Mouse (Mus musculus): Measurements from ENCODE around the gene 1700020L24Rik.
A peak's percentile ranks its signal among the peaks of the same experiment; 100 is the strongest.

1700020L24Rik gene

DNA sequence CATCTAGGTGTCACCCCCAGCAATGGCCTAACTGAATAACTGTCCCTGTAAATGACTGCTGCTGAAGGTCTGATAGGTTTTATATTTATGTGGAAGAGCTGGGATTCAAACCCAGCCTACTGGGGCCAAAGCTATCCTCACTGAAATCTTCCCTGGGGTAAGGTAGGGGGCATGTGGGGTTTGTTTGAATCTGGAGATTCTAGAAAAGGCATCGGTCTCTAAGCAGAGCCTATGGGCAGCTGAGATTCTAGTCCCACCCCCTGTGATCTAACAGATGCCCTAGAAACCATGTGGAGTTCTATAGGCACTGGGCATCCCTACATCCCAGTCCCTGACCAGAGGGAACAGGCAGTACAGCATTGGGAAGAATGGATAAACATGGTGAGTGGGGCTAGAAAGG lies at the start of gene 1700020L24Rik:
1700020L24Rik (plus strand) TSS at position 301 of the 400 bp plus-strand sequence.
- DNase-seq (ENCODE audit: low read depth): no peak

GRCm38 (mm10) chr11:83393062-83393461 lies 44.4 kb upstream of the 1700020L24Rik start:
- no peak for DNase-seq (ENCODE audit: low read depth)

GRCm38 (mm10) chr11:83394802-83395439 lies 42.6 kb upstream of the 1700020L24Rik start:
- no peak for DNase-seq (ENCODE audit: low read depth)

- no peak for DNase-seq (ENCODE audit: low read depth)
Observed at GRCm38 (mm10) chr11:83397626-83398025, 39.9 kb upstream of the 1700020L24Rik start.

GRCm38 (mm10) chr11:83398724-83399123 lies 38.8 kb upstream of the 1700020L24Rik start:
- peak; percentile 44 for DNase-seq (ENCODE audit: low read depth)

DNA sequence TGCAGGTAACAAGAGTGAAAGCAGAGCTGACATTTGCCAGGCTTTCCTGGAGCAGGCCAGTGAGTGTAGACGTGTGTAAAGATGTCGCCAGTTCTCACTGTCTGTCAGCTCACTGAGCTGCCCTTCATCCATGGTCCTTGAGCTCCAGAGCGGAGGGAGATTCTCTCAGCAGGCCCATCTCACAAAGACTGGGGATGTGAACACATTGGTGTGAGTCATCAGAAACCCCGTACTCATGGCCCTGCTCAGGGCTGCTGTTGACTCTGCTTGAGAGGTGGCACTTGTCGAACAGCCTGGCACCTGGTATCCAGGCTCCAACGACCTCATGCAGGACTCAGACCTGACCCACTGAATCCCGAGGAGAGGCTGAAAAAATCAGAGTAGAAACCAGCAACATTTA lies 33.7 kb upstream of the 1700020L24Rik start:
- no peak for DNase-seq (ENCODE audit: low read depth)

DNA sequence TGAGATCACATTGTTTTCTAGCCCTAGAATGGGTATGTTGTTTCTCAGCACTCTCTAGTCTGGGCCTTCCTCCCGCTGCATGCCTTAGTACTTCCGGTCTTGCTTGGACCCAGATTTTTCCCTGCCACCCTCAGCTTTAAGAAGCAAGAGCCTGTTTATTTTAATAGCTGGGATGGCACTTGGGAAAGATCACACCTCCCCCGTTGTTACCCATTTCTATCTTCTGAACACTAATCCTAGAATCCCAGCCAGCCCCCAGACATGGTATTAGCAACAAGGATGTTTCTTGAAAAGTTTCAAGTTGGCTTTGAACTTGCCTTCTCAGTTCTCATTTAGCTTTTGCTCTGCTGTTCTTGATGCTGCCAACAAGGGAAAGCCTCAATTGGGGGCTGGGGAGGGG lies 31.1 kb upstream of the 1700020L24Rik start:
- DNase-seq (ENCODE audit: low read depth): no peak

GRCm38 (mm10) chr11:83408242-83408641 lies 29.2 kb upstream of the 1700020L24Rik start:
- DNase-seq (ENCODE audit: low read depth): no peak

DNA sequence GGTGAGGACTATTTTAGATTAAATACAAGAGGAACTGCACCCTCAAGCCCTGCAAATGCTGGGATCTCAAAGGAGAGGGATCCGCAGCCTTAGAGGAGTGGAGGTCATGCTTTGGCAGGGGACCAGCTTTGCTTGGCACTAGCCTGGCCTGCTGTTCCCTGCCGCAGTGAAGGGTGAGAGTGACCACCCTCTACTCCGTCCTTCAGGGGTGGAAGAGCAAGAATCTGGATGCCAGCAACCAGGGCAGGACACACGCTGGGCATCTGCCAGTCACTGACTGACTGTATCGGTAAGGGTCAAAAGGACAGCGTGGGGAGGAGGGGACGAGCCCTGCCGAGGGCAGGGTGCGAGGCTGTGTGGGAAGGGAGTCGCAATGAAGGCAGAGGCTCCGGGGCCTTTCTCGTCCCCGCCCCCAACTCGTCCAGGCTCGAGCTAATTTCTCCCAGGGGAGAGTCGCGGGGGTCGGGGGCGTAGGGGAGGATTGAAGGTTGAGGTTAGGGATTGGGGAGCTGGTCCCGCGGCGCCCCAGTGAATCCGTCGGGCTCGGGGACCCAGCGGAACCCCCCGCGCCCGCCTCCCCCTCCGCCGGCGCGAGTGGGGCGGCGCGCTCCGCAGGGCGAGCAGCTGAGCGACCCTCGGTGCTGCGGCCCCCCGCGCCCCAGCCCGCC lies 28.3 kb upstream of the 1700020L24Rik start, which contains the start of gene Rasl10b:
Rasl10b (plus strand) TSS at position 51 of the 668 bp plus-strand sequence.
- DNase-seq (ENCODE audit: low read depth): no peak

GRCm38 (mm10) chr11:83409792-83410291 lies 27.6 kb upstream of the 1700020L24Rik start:
- DNase-seq (ENCODE audit: low read depth): no peak

DNA sequence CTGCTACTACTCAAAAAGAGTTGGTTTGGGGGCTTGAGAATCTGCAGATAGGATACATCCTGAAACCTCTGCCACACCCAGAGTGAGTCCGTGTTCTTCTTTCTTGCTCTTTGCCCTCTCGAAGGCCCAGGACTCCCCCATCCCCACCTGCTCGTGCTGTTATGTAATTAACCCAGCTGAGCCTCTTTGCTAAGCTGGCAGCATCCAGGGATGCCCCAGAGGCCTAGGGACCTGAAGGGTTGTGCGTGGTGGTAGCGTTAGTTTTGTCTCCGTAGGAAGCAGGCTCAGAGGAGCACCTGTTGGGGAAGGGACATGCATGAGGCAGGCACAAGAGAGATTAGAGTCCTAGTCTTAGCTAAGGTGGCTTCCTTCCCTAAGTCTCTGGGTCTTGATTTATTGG lies 27.0 kb upstream of the 1700020L24Rik start:
- no peak for DNase-seq (ENCODE audit: low read depth)

GRCm38 (mm10) chr11:83417080-83417479 lies 20.4 kb upstream of the 1700020L24Rik start:
- peak; percentile 77 for DNase-seq (ENCODE audit: low read depth)

DNA sequence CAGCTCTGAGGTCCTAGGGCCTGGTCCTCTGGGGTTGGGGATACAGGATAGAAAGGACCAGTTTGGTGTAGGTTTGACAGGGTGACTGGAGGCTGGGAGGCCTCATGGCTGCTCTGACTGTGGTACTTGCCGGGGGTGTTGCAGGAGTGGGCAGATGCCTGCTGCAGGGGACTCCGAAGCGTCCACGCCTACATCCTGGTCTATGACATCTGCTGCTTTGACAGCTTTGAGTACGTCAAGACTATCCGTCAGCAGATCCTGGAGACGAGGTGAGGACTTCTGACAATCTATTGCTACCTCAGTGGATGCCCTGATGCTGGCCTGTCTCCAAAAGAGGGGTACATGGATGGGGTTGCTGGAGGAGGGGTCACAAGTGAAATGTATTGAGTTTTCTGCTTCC lies 19.8 kb upstream of the 1700020L24Rik start:
- DNase-seq (ENCODE audit: low read depth): no peak

DNA sequence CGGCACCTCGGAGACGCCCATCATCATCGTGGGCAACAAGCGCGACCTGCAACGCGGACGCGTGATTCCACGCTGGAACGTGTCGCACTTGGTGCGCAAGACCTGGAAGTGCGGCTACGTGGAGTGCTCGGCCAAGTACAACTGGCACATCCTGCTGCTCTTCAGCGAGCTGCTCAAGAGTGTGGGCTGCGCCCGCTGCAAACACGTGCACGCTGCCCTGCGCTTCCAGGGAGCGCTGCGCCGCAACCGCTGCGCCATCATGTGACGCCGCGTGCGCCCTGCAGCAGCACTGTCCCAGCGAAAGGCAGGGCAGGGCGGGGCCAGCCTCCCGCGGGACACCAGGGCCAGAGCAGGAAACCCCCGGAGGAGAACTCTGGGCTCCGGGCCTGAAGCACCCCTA lies 18.9 kb upstream of the 1700020L24Rik start:
- no peak for DNase-seq (ENCODE audit: low read depth)

DNA sequence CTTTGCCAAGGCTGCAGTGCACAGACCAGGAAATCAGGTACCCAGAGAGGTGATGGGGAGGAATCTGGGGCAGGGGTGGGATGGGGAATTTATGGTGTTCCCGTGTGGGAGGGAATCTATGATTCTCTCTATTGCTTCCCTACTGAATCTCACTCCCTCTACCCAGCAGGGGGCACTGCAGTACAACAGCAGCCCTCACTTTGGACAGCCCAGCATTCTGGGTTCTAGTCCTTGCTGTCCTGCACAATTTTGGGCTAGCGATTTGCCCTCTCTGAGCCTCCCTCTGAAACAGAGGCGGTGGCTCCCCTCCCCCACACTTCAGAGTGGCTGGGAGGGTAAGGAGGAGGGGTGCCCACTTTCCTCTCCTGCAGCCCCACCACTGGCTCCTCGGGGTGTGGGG lies 17.1 kb upstream of the 1700020L24Rik start:
- DNase-seq (ENCODE audit: low read depth): peak; percentile 42

DNA sequence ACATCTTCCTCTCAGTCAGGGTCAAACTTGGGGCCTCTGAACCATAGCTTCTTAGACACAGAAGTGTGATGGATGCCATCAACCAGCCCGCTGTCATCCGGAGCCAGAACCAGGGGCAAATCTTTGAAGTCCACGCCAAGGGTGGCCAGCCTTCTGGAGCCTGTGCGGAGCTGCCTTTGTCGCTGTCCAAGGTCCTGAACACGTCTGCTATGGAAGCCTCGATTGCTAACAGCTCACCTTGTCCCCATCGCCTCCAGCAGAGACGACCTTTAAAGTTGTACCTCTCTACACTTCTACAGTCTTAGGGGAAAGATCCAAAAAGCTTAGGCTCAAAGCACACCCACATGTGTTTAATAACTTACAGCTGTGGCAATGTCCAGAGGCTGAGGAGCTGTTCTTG lies 16.2 kb upstream of the 1700020L24Rik start:
- DNase-seq (ENCODE audit: low read depth): peak; percentile 69

- DNase-seq (ENCODE audit: low read depth): peak; percentile 71
Observed at GRCm38 (mm10) chr11:83424681-83425080, 12.8 kb upstream of the 1700020L24Rik start.

GRCm38 (mm10) chr11:83426964-83427363 lies 10.5 kb upstream of the 1700020L24Rik start:
- peak; percentile 87 for DNase-seq (ENCODE audit: low read depth)

GRCm38 (mm10) chr11:83429355-83429754 lies 8.1 kb upstream of the 1700020L24Rik start, which contains the start of gene Gas2l2:
Gene Gas2l2 (minus strand): TSS chr11:83429455.
- DNase-seq (ENCODE audit: low read depth): no peak

DNA sequence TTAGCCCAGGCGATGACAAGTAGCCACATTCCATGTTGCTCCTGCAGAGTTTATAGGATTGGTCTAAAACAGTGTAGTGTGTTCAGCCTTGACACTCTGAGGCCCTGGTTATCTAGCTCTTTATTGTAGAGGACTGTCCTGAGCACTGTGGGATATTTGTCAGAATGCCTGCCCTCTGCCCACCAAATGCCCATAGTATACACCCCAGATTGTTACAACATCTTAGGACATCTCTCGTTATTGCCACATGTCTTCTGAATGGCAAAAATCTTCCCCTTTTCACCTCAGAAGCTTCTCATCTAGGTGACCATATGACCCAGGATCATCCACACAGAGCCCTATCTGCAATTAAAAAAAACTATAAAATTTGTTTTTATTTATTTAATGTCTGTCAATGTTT lies 4.9 kb upstream of the 1700020L24Rik start:
- DNase-seq (ENCODE audit: low read depth): peak; percentile 36

DNA sequence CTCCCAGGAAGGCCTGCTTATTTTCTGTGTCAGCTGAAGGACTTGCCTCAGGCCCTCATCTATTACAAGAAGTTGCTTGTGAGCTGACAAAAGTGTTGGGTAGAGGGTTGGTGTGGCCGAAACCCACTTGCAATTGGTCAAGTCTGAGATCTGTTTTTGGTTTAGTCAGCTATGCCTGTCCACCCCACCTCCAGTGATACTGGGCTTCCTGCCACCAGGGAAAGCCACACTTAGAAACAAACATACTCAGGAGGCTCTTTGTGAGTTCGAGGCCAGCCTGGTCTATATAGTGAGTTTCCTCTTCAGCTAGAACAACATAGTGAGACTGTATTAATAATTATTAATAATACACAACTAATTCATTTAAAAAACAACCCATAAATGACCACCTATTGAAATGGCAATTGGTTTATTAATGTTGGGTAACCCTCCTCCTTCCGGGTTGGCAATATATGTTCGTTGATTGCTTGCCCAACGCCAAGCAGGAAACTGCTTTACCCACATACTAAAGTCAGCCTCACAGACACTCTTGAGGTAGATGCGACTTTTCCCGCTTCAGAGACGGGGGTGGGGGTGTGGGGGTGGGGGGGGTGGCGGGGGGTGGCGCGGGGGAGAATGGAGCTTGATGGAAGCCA lies 2.1 kb downstream of the 1700020L24Rik start:
- DNase-seq (ENCODE audit: low read depth): peak; percentile 88

DNA sequence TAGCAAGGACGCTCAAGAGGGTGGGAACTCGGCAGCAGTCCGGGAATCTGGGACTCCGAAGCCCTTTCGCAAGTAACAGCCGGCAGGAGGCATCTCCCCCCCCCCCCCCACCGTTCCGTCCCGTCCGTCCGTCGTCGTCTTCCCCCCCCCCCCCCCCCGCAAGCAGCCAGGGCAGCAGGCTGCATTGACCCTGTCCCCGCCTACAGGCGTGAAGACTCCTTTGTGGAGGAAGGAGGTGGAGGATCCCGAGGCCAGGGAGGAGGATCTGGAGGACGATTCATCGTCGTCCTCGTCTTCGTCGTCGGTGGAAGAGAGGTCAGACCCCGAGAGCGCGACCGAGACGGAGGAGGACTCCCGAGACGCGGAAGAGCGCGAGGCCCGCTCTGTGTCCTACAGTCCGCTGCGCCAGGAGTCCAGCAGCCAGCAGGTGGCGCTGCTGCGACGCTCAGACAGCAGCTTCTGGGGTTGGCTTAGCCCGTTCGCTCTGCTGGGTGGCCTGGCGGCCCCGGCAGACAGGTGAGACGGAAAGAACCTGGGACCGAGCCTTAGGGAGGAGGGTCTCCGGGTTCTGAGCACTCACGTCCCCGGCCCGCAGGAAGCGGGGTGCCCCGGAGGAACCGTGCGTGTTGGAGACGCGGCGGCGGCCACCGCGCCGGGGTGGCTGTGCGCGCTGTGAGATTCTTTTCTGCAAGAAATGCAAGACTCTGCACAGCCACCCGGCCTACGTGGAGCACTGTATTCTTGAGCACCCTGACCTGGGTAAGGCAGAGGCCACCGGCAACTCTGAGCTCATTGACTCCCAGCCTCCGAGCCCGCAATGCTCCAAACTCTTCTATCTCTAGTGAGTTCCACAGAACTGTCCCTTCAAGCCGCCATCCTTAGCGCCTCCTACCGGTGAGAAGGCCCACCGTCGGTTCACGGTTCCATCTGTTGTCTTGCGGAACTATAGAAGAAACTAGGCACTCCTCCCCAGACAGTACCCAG lies 2.9 kb downstream of the 1700020L24Rik start:
- DNase-seq (ENCODE audit: low read depth): peak; percentile 94
